Mouse (Mus musculus): ENCODE results near the gene Srpr. TPM values are rescaled to one million over a fixed set of nuclear protein-coding genes. Genes with fewer than 3 reads are reported as not detected.
A peak's percentile ranks its signal among the peaks of the same experiment; 100 is the strongest.

Srpr gene
- polyA plus RNA-seq, 2 experiments: 115 to 160 TPM

- Histone ChIP-seq H3K4me2 (replicated peaks; ENCODE audit: low read depth, low read length, severe bottlenecking) (no peak overlapping the region), H3K27ac (replicated peaks; ENCODE audit: low read depth, low read length) (no peak overlapping the region), H3K9ac (ENCODE audit: low read depth, low read length, severe bottlenecking) (no peak overlapping the region), H3K27me3 (ENCODE audit: control insufficient read depth, insufficient read depth, low read length) (no peaks in the 10 kb centered on the region), H3K9me3 (ENCODE audit: control insufficient read depth, low read length) (no peaks in the 10 kb centered on the region), H3K36me3 (ENCODE audit: control insufficient read depth, insufficient read depth, low read length) (peaks cover 7% of the 10 kb centered on the region; the same call in 1 of the 2 replicates), H3K4me1 (ENCODE audit: control insufficient read depth, insufficient read depth, low read length) (peaks cover 7% of the 10 kb centered on the region; the same call in 1 of the 2 replicates), H3K4me3 (replicated peaks; ENCODE audit: low read length) (no peak overlapping the region)
- no peak for ATAC-seq (ENCODE audit: low FRiP score, low read depth)
- TF ChIP-seq POLR2A (IDR thresholded peaks at IDR 0.05; ENCODE audit: borderline replicate concordance, extremely low read depth, insufficient read depth, insufficient read length): no peak
- WGBS: 69% methylated on average over 2 of the region's 2 CpGs
- DNase-seq (ENCODE audit: low spot score): no peak
These were observed 39.3 kb upstream of the Srpr start for GRCm38 (mm10) chr9:35160662-35161061.

GRCm38 (mm10) chr9:35161721-35162120, 38.3 kb upstream of the Srpr start:
- no peaks in the 10 kb centered on the region for H3K9me3 ChIP-seq (ENCODE audit: control insufficient read depth, low read length)
- no peak overlapping the region for H3K9ac ChIP-seq (ENCODE audit: low read depth, low read length, severe bottlenecking)
- ATAC-seq (ENCODE audit: low FRiP score, low read depth) (no peak), DNase-seq (ENCODE audit: low spot score) (no peak)
- no peaks in the 10 kb centered on the region for H3K27me3 ChIP-seq (ENCODE audit: control insufficient read depth, insufficient read depth, low read length)
- WGBS: 92% methylated on average over 7 of the region's 7 CpGs
- no peak for TF ChIP-seq POLR2A (IDR thresholded peaks at IDR 0.05; ENCODE audit: borderline replicate concordance, extremely low read depth, insufficient read depth, insufficient read length)
- H3K27ac ChIP-seq (replicated peaks; ENCODE audit: low read depth, low read length): no peak overlapping the region
- H3K36me3 ChIP-seq (ENCODE audit: control insufficient read depth, insufficient read depth, low read length): peaks cover 7% of the 10 kb centered on the region; the same call in 1 of the 2 replicates
- no peak overlapping the region for H3K4me2 ChIP-seq (replicated peaks; ENCODE audit: low read depth, low read length, severe bottlenecking)
- 0 out of 2 replicates have a peak, but pooled peaks cover 2% of the 10 kb centered on the region for H3K4me1 ChIP-seq (ENCODE audit: control insufficient read depth, insufficient read depth, low read length)
- H3K4me3 ChIP-seq (replicated peaks; ENCODE audit: low read length): no peak overlapping the region

- H3K9me3 ChIP-seq (ENCODE audit: control insufficient read depth, low read length): no peaks in the 10 kb centered on the region
- no peaks in the 10 kb centered on the region for H3K4me1 ChIP-seq (ENCODE audit: control insufficient read depth, insufficient read depth, low read length)
- H3K27me3 ChIP-seq (ENCODE audit: control insufficient read depth, insufficient read depth, low read length): no peaks in the 10 kb centered on the region
- H3K36me3 ChIP-seq (ENCODE audit: control insufficient read depth, insufficient read depth, low read length): peaks cover 7% of the 10 kb centered on the region; the same call in 1 of the 2 replicates
- no peak for DNase-seq (ENCODE audit: low spot score)
- no peak for ATAC-seq (ENCODE audit: low FRiP score, low read depth)
- H3K27ac ChIP-seq (replicated peaks; ENCODE audit: low read depth, low read length): no peak overlapping the region
- no peak for TF ChIP-seq POLR2A (IDR thresholded peaks at IDR 0.05; ENCODE audit: borderline replicate concordance, extremely low read depth, insufficient read depth, insufficient read length)
- no peak overlapping the region for H3K4me2 ChIP-seq (replicated peaks; ENCODE audit: low read depth, low read length, severe bottlenecking)
- H3K4me3 ChIP-seq (replicated peaks; ENCODE audit: low read length): no peak overlapping the region
- H3K9ac ChIP-seq (ENCODE audit: low read depth, low read length, severe bottlenecking): no peak overlapping the region
- 93% methylated on average over 11 of the region's 11 CpGs for WGBS
These were observed 36.8 kb upstream of the Srpr start for GRCm38 (mm10) chr9:35163011-35163690.

GRCm38 (mm10) chr9:35164142-35164874, 35.7 kb upstream of the Srpr start:
- 68% methylated on average over 5 of the region's 5 CpGs for WGBS
- Histone ChIP-seq H3K4me3 (replicated peaks; ENCODE audit: low read length) (no peak overlapping the region), H3K4me1 (ENCODE audit: control insufficient read depth, insufficient read depth, low read length) (no peaks in the 10 kb centered on the region), H3K27me3 (ENCODE audit: control insufficient read depth, insufficient read depth, low read length) (no peaks in the 10 kb centered on the region), H3K4me2 (replicated peaks; ENCODE audit: low read depth, low read length, severe bottlenecking) (no peak overlapping the region), H3K9me3 (ENCODE audit: control insufficient read depth, low read length) (no peaks in the 10 kb centered on the region), H3K36me3 (ENCODE audit: control insufficient read depth, insufficient read depth, low read length) (peaks cover 7% of the 10 kb centered on the region; the same call in 1 of the 2 replicates), H3K27ac (replicated peaks; ENCODE audit: low read depth, low read length) (no peak overlapping the region), H3K9ac (ENCODE audit: low read depth, low read length, severe bottlenecking) (no peak overlapping the region)
- DNase-seq (ENCODE audit: low spot score) (no peak), ATAC-seq (ENCODE audit: low FRiP score, low read depth) (no peak)
- TF ChIP-seq POLR2A (IDR thresholded peaks at IDR 0.05; ENCODE audit: borderline replicate concordance, extremely low read depth, insufficient read depth, insufficient read length): no peak

GRCm38 (mm10) chr9:35166144-35166797, 33.7 kb upstream of the Srpr start:
- no peak overlapping the region for H3K4me2 ChIP-seq (replicated peaks; ENCODE audit: low read depth, low read length, severe bottlenecking)
- ATAC-seq (ENCODE audit: low FRiP score, low read depth) (peak; percentile 81), DNase-seq (ENCODE audit: low spot score) (peak; percentile 79)
- H3K27ac ChIP-seq (replicated peaks; ENCODE audit: low read depth, low read length): no peak overlapping the region
- no peaks in the 10 kb centered on the region for H3K9me3 ChIP-seq (ENCODE audit: control insufficient read depth, low read length)
- no peak overlapping the region for H3K4me3 ChIP-seq (replicated peaks; ENCODE audit: low read length)
- H3K36me3 ChIP-seq (ENCODE audit: control insufficient read depth, insufficient read depth, low read length): peaks cover 19% of the 10 kb centered on the region
- no peak overlapping the region for H3K9ac ChIP-seq (ENCODE audit: low read depth, low read length, severe bottlenecking)
- H3K4me1 ChIP-seq (ENCODE audit: control insufficient read depth, insufficient read depth, low read length): no peaks in the 10 kb centered on the region
- 28% methylated on average over 3 of the region's 3 CpGs for WGBS
- no peak for TF ChIP-seq POLR2A (IDR thresholded peaks at IDR 0.05; ENCODE audit: borderline replicate concordance, extremely low read depth, insufficient read depth, insufficient read length)
- no peaks in the 10 kb centered on the region for H3K27me3 ChIP-seq (ENCODE audit: control insufficient read depth, insufficient read depth, low read length)

All from limb, embryonic 14.5 days (tissue).